Mouse (Mus musculus) left cerebral cortex, postnatal 14 days (tissue): ENCODE data around the gene Actn4. TPM values are rescaled to one million over a fixed set of nuclear protein-coding genes. Genes with fewer than 3 reads are reported as not detected.
"Not testable (repeated sequence)": the region's sequence is repeated elsewhere in the genome, so short reads cannot be mapped to it uniquely, and the experiment has no call there.

Experiments used
- DNase-seq, 2 experiments: peaks; one replicate each; pipeline ENCODE4 v3.0.0; 2021 to 2022; ENCODE audit warnings: low spot score in 2 of 2, mixed read lengths in 1 of 2
- intact Hi-C: fragments of 180-260 bp; cut with DNase I; formaldehyde crosslinking; loops from one replicate; pipeline ENCODE4 v1.15.1; 2025
- total RNA-seq, 2 experiments: library from RNA; stranded (reverse); gene quantifications; 2 replicates each; pipeline ENCODE4 v1.2.3; 2021

Actn4 gene
- total RNA-seq, 2 experiments from 2014 or later = 177 to 205 TPM

GRCm38 (mm10) chr7:28902809-28903208 lies 59.3 kb downstream of the Actn4 start:
- peak; percentile 62 to 76 for DNase-seq
- intact Hi-C loops = loop anchor here (5.0 kb wide), 1 partner anchor 59 kb away; the partner anchor contains the start of gene Actn4

- intact Hi-C loops = loop anchor here (5.0 kb wide), 1 partner anchor 60 kb away; the partner anchor contains the start of gene Actn4
- no peak for DNase-seq
Measured at GRCm38 (mm10) chr7:28902180-28902579, 60.0 kb downstream of the Actn4 start.

- DNase-seq = peak in 1 of 2 experiments; percentile 67
- intact Hi-C loops = loop anchor here (5.0 kb wide), 1 partner anchor 61 kb away; the partner anchor contains the start of gene Actn4
Measured at GRCm38 (mm10) chr7:28901311-28902125, 60.6 kb downstream of the Actn4 start.

- intact Hi-C loops = loop anchor here (5.0 kb wide), 2 partner anchors 62 to 83 kb away; partner anchors contain the start of gene Actn4
- no peak for DNase-seq
Measured at GRCm38 (mm10) chr7:28899972-28900371, 62.2 kb downstream of the Actn4 start.

- intact Hi-C loops = loop anchor here (5.0 kb wide), 1 partner anchor 80 kb away; no protein-coding TSS in a partner anchor
- no peak for DNase-seq
Measured at GRCm38 (mm10) chr7:28897661-28898060, 64.5 kb downstream of the Actn4 start.

- no peak for DNase-seq
- intact Hi-C loops = loop anchor here (5.0 kb wide), 1 partner anchor 78 kb away; no protein-coding TSS in a partner anchor
Measured at GRCm38 (mm10) chr7:28894942-28895341, 67.2 kb downstream of the Actn4 start.

GRCm38 (mm10) chr7:28893643-28894265 lies 68.4 kb downstream of the Actn4 start:
- DNase-seq = no peak
- intact Hi-C loops = no loop called here

- intact Hi-C loops = no loop called here
- no peak for DNase-seq
Measured at GRCm38 (mm10) chr7:28892601-28893000, 69.5 kb downstream of the Actn4 start.

GRCm38 (mm10) chr7:28888701-28889161 lies 73.4 kb downstream of the Actn4 start:
- intact Hi-C loops = no loop called here

GRCm38 (mm10) chr7:28886486-28886885 lies 75.7 kb downstream of the Actn4 start:
- no peak for DNase-seq
- intact Hi-C loops = no loop called here

More at GRCm38 (mm10) chr7:28888701-28889161, 73.4 kb downstream of the Actn4 start:
- DNase-seq = no peak

GRCm38 (mm10) chr7:28883704-28884103 lies 78.4 kb downstream of the Actn4 start:
- intact Hi-C loops, DNase-seq: not testable (repeated sequence)

GRCm38 (mm10) chr7:28883039-28883438 lies 79.1 kb downstream of the Actn4 start:
- DNase-seq = no peak
- intact Hi-C loops = no loop called here

GRCm38 (mm10) chr7:28881199-28881598 lies 80.9 kb downstream of the Actn4 start, which contains the start of gene Capn12:
TSS of gene Capn12 (plus strand) at chr7:28881422.
- intact Hi-C loops = no loop called here
- no peak for DNase-seq

GRCm38 (mm10) chr7:28880554-28880953 lies 81.6 kb downstream of the Actn4 start:
- intact Hi-C loops = no loop called here
- DNase-seq = no peak

- no peak for DNase-seq
- intact Hi-C loops = no loop called here
Measured at GRCm38 (mm10) chr7:28879606-28880005, 82.5 kb downstream of the Actn4 start.

GRCm38 (mm10) chr7:28877856-28878255 lies 84.3 kb downstream of the Actn4 start:
- intact Hi-C loops = no loop called here
- no peak for DNase-seq

- intact Hi-C loops = no loop called here
- no peak for DNase-seq
Measured at GRCm38 (mm10) chr7:28877155-28877554, 85.0 kb downstream of the Actn4 start.

- no peak for DNase-seq
- intact Hi-C loops = no loop called here
Measured at GRCm38 (mm10) chr7:28876099-28876498, 86.0 kb downstream of the Actn4 start.

- no peak for DNase-seq
- intact Hi-C loops = no loop called here
Measured at GRCm38 (mm10) chr7:28874565-28874964, 87.6 kb downstream of the Actn4 start.
